Mouse (Mus musculus): ENCODE results near the gene Hnrnpa3.

Gene Hnrnpa3

DNA sequence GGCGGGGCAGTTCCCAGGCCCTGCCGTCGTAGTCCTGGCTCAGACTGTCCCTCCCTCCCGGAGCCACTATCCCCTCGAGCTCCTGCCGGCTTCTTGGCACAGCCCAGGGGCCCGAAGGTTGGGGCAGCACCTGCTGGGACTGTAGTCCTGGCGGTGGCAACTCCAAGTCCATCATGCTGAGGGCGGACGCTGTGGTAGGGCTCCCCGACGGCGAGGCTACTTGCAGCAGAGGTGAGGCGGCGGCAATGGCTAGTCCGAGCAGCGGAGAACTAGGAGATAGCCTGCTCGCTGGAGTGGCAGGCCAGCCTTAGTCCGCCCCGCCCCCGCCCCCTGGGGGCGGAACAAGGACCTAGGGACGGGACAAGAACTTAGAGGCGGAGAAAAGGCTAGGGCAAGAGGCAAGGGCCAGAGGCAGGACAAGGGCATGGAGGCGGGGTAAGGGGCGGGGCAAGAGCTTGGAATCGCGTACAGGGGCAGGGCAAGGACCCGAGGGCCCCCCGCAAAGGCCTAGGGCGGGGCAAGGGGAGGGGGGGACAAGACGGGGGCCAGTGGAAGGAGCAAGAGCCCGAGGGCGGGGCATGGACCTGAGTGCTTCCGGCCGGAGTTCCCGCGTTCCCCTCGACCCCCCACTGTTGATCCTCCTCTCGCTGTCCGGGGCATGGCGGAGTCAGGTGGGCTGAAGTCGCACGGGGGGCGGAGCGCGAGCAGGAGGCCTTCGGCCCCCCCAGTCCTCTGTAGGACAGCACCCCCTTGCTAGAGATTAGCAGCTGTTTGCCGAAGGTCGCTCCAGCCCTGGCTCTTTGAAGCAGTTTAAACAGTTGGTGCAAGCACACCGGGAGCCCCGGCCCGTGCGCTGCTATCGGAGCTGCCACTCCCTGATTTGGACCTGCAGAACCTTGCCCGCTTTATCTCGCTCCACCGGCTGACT lies 45.4 kb downstream of the Hnrnpa3 start, which contains the start of gene Nfe2l2:
Gene Nfe2l2, minus strand, starts transcription at position 408 of the 928 bp plus-strand sequence.
- DNase-seq (ENCODE audit: low spot score): peak; percentile 97

GRCm38 (mm10) chr2:75705162-75705752 lies 46.2 kb downstream of the Hnrnpa3 start:
- peak; percentile 46 for DNase-seq (ENCODE audit: low spot score)

DNA sequence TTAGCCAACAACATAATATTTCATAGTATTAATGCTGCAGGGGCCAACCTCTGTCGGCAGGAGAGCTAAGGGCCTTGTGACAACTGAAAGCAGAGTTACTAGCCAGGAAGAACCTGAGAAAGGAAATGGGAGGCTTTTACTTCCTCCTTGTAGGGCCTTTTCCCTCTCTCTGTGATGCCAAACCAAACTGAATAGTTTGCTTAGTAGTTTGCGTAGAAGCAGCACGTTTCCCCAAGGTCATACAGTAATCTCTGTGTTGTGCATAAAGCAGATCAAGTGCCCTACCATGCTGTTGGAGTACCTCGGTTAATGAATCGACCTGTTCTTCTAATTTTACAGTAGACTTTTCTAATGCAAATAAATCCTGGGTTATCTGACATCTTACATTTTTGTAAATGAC lies 47.4 kb downstream of the Hnrnpa3 start:
- DNase-seq (ENCODE audit: low spot score): no peak

GRCm38 (mm10) chr2:75707420-75707819 lies 48.4 kb downstream of the Hnrnpa3 start:
- no peak for DNase-seq (ENCODE audit: low spot score)

- no peak for DNase-seq (ENCODE audit: low spot score)
Measured at GRCm38 (mm10) chr2:75713083-75713482, 54.0 kb downstream of the Hnrnpa3 start.

DNA sequence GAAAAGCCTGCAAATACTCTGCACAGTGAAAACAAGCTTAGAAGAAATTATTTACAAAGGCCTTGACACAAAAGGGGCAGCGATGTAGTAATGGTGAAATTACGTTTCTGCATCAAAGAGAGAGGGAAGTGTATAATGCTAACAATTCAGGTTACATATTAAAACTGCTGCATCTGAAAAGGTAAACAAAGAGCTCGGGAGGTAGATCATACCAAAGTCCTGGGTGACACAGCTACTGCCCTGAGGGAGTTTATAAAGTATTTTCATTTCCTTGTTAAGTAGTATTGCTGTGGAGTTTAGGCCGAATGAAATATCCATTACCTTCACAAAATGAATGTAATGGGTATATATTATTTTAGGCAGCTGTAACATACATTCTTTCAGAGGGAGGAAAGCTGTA lies 55.7 kb downstream of the Hnrnpa3 start:
- DNase-seq (ENCODE audit: low spot score): no peak

DNA sequence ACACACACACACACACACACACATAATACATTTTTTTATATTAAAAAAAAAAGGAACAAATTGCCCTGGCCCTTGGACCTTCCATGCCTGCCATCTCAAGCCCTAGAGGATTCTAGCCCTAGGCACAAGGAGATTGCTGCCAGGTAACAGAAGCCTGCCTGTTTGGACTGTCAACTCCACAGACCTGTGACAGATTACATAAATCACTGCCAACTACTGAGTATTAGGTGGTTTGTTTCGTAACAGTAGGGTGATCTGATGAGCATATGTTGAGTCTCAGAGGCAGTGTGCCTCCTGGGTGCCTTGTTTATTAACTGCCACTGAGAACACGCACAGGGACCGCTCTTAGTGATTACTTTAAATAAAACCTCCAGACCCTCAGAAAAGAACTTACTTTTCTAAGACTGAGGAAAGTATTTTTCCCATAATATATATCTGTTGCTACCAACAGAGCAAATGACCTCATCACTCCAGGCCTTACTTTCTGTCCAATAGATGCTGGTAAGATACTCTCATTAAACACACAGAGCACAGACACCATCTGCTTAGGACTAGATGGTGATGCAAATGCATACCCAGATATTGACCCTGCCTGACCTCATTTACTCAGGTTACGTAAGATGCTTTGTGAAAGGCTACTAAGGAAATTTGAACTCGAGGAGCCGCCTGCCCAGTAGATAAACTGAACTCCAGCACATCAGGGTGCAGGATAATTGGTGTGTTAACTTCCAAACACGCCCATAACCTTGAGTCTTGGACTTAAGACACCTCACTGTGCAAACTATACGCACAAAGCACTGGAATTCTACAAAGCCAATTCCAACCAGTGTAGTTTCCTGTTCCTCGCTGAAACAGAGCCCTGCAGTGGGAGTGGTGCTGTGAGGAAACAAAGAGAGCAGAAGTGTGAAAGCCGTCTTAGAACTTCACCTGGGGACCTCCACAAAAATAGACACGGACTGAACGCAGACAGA lies 57.3 kb downstream of the Hnrnpa3 start:
- DNase-seq (ENCODE audit: low spot score): no peak
